Mouse (Mus musculus) hindbrain, embryonic 15.5 days (tissue): ENCODE data around the gene Zfp36l1. TPM values are rescaled to one million over a fixed set of nuclear protein-coding genes. Genes with fewer than 3 reads are reported as not detected.

Experiments
- ATAC-seq: fragments of 200-750 bp; cut with Nextera tagmentation; 2 replicates; pipeline ENCODE4 v1.8.0; 2017; ENCODE audit warnings: low read depth, moderate number of reproducible peaks, moderate TSS enrichment; ENCODE audit not compliant: low FRiP score
- H3K27ac ChIP-seq: fragments of 300-500 bp; sonication (generic); replicated peaks from 2 replicates; pipeline ENCODE4 v1.5.1; 2015; ENCODE audit warnings: mild to moderate bottlenecking, inconsistent platforms
- H3K27me3 ChIP-seq: fragments of 300-500 bp; sonication (generic); 2 replicates; pipeline ENCODE4 v1.6.1; 2015; ENCODE audit warnings: control low read depth, inconsistent platforms
- H3K36me3 ChIP-seq: fragments of 300-500 bp; sonication (generic); 2 replicates; pipeline ENCODE4 v1.6.1; 2015; ENCODE audit warnings: control low read depth, inconsistent platforms
- H3K4me1 ChIP-seq: fragments of 300-500 bp; sonication (generic); replicated peaks from 2 replicates; pipeline ENCODE4 v1.6.1; 2015; ENCODE audit warnings: control low read depth, inconsistent platforms
- H3K4me2 ChIP-seq: fragments of 300-500 bp; sonication (generic); 2 replicates; pipeline ENCODE4 v1.6.1; 2015; ENCODE audit warnings: moderate library complexity, mild to moderate bottlenecking, inconsistent platforms
- H3K4me3 ChIP-seq: fragments of 300-500 bp; sonication (generic); 2 replicates; pipeline ENCODE4 v1.5.1; 2015; ENCODE audit warnings: mild to moderate bottlenecking, inconsistent platforms
- H3K9ac ChIP-seq: fragments of 300-500 bp; sonication (generic); 2 replicates; pipeline ENCODE4 v1.6.1; 2015; ENCODE audit warnings: inconsistent platforms
- H3K9me3 ChIP-seq: fragments of 300-500 bp; sonication (generic); 2 replicates; pipeline ENCODE4 v1.6.1; 2016; ENCODE audit warnings: control low read depth, inconsistent platforms
- WGBS: fragments of 180-500 bp; shearing (Covaris S2); methylation state at CpG from one replicate; pipeline ENCODE4 v1.1.7; 2015; 5-methylcytosine and 5-hydroxymethylcytosine counted together
- polyA plus RNA-seq: library from polyadenylated mRNA; unstranded; fragments of >200 nt; fragmentation: Nextera tagmentation; extraction: Ambion mirVana; gene quantifications from 2 replicates; pipeline ENCODE4 v1.2.1, GENCODE M21; 2015

Gene Zfp36l1
- polyA plus RNA-seq, 1 experiment from 2014 or later: 55.4 TPM

- Histone ChIP-seq H3K4me2 (no peak overlapping the region), H3K36me3 (no peaks in the 10 kb centered on the region), H3K27ac (no peak overlapping the region), H3K9me3 (no peaks in the 10 kb centered on the region), H3K4me3 (no peak overlapping the region), H3K4me1 (no peaks in the 10 kb centered on the region; the same call in 1 of the 2 replicates), H3K27me3 (no peaks in the 10 kb centered on the region), H3K9ac (no peak overlapping the region)
- no peak for ATAC-seq
- 69% methylated on average over 2 of the region's 2 CpGs for WGBS
These were observed 31.4 kb downstream of the Zfp36l1 start for GRCm38 (mm10) chr12:80081440-80081839.

GRCm38 (mm10) chr12:80079937-80080336 is 32.9 kb downstream of the Zfp36l1 start:
- H3K4me2 ChIP-seq: no peak overlapping the region
- no peak overlapping the region for H3K27ac ChIP-seq

GRCm38 (mm10) chr12:80074331-80074730 is 38.5 kb downstream of the Zfp36l1 start:
- Histone ChIP-seq H3K4me2 (no peak overlapping the region), H3K27ac (no peak overlapping the region), H3K27me3 (no peaks in the 10 kb centered on the region), H3K4me1 (0 out of 2 replicates have a peak, but pooled peaks cover 3% of the 10 kb centered on the region), H3K4me3 (no peak overlapping the region), H3K9me3 (no peaks in the 10 kb centered on the region), H3K36me3 (no peaks in the 10 kb centered on the region), H3K9ac (no peak overlapping the region)
- no peak for ATAC-seq
- 83% methylated on average over 2 of the region's 2 CpGs for WGBS

More at GRCm38 (mm10) chr12:80079937-80080336, 32.9 kb downstream of the Zfp36l1 start:
- ATAC-seq: no peak
- Histone ChIP-seq H3K9ac (no peak overlapping the region), H3K4me1 (no peaks in the 10 kb centered on the region; the same call in 1 of the 2 replicates), H3K27me3 (no peaks in the 10 kb centered on the region), H3K9me3 (no peaks in the 10 kb centered on the region), H3K4me3 (no peak overlapping the region), H3K36me3 (no peaks in the 10 kb centered on the region)
- WGBS: 85% methylated on average over 4 of the region's 4 CpGs

DNA sequence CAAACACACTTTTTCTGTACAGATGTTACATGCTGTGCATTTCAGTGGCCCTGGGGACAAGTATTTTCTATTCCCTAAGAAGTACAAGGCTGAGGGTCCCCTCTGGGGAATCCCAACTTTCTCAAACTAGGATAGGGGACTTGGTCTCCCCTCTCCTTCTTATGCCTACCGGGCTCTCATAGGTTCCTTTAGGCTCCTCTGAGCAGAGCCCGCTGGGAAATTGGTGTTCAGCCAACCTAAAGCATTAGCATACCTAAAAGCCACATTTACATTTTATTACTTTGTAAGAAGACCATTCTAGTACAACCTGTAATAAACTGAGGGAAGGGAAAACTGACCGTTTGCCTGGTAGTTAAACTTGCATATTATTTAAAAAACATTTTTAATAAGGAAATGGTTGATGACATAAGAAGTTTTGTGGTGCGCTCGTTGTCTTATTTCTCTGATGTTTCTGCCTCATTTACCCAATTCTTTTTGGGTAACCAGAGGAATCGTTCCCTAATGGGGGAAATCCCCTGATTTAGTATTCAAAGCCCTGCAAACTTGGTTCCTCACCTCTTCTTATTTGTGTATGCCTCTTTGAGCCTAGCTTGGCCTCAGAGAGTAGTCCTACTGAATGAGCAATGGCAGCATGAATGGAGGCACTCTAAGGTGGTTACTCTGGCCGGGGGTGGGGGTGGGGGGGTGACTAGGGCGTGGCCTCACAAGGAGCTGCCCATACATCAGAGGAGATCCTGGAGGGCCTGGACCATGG is 42.1 kb downstream of the Zfp36l1 start:
- Histone ChIP-seq H3K9me3 (no peaks in the 10 kb centered on the region), H3K4me3 (no peak overlapping the region), H3K27ac (peak overlapping the region; percentile 25; the same call in 1 of the 2 replicates), H3K36me3 (no peaks in the 10 kb centered on the region), H3K4me2 (no peak overlapping the region), H3K4me1 (0 out of 2 replicates have a peak, but pooled peaks cover 3% of the 10 kb centered on the region), H3K27me3 (no peaks in the 10 kb centered on the region), H3K9ac (no peak overlapping the region)
- peak; percentile 63; the same call in 1 of the 2 replicates for ATAC-seq
- 27% methylated on average over 8 of the region's 8 CpGs for WGBS

DNA sequence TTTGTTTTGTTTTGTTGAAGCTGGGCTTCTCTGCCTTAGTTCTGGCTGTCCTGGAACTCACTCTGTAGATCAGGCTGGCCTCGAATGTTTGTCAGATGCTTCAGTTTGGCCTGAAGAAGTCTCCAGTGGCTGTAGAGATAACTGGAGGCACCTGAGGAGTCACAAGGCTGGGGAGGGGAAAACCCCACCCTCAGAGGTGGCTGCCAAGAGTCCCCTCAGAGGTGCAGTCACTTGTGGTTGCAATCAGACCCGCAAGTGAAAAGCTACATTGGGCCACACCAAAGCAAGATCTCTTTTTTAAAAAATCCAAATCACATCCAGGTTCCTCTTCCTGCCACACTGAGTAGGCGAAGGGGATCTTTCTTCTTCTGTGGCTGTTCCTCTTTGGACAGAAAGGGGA is 43.8 kb downstream of the Zfp36l1 start:
- no peaks in the 10 kb centered on the region for H3K9me3 ChIP-seq
- H3K4me3 ChIP-seq: no peak overlapping the region
- no peak overlapping the region for H3K4me2 ChIP-seq
- H3K4me1 ChIP-seq: peaks cover 15% of the 10 kb centered on the region
- H3K36me3 ChIP-seq: no peaks in the 10 kb centered on the region
- no peak for ATAC-seq
- H3K9ac ChIP-seq: no peak overlapping the region
- 90% methylated on average over 3 of the region's 3 CpGs for WGBS
- no peak overlapping the region for H3K27ac ChIP-seq
- H3K27me3 ChIP-seq: no peaks in the 10 kb centered on the region

DNA sequence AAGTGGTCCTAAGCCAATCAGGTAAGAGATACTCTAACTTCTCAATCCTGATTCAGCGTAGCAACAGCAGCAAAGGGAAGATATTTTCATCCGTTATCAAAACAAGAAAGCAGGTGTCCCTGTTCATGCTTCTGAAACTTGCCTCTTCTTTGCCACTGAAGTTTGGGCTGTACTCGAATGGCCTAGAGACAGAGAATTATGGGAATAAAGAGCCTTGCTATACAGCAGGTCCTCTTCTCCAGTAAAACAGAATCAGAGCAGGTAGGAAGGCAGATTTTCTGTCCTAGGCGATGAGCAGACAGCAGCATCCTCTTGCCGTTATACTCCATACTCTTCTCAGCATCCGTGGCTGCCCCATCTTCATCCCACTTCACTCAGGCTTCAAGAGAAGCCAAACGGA is 44.8 kb downstream of the Zfp36l1 start:
- H3K36me3 ChIP-seq: no peaks in the 10 kb centered on the region
- H3K9me3 ChIP-seq: no peaks in the 10 kb centered on the region
- WGBS: 77% methylated on average over 7 of the region's 7 CpGs

GRCm38 (mm10) chr12:80065049-80065448 is 47.8 kb downstream of the Zfp36l1 start:
- Histone ChIP-seq H3K4me3 (no peak overlapping the region), H3K4me1 (peaks cover 47% of the 10 kb centered on the region), H3K27ac (peak overlapping the region; percentile 80), H3K27me3 (no peaks in the 10 kb centered on the region), H3K9me3 (no peaks in the 10 kb centered on the region), H3K4me2 (no peak overlapping the region), H3K36me3 (no peaks in the 10 kb centered on the region), H3K9ac (no peak overlapping the region)
- 62% methylated on average over 8 of the region's 8 CpGs for WGBS
- ATAC-seq: no peak

More for the DNA sequence above, 44.8 kb downstream of the Zfp36l1 start:
- no peak overlapping the region for H3K4me3 ChIP-seq
- H3K4me1 ChIP-seq: peaks cover 25% of the 10 kb centered on the region
- no peak overlapping the region for H3K9ac ChIP-seq
- ATAC-seq: no peak
- H3K27ac ChIP-seq: no peak overlapping the region
- H3K27me3 ChIP-seq: no peaks in the 10 kb centered on the region
- H3K4me2 ChIP-seq: no peak overlapping the region

- no peaks in the 10 kb centered on the region for H3K36me3 ChIP-seq
- WGBS: 34% methylated on average over 4 of the region's 4 CpGs
- H3K9me3 ChIP-seq: no peaks in the 10 kb centered on the region
- H3K4me2 ChIP-seq: no peak overlapping the region
- H3K4me3 ChIP-seq: no peak overlapping the region
- no peak for ATAC-seq
- H3K4me1 ChIP-seq: peaks cover 44% of the 10 kb centered on the region
- H3K27ac ChIP-seq: peak overlapping the region; percentile 80
- H3K9ac ChIP-seq: no peak overlapping the region
- H3K27me3 ChIP-seq: no peaks in the 10 kb centered on the region
These were observed 48.5 kb downstream of the Zfp36l1 start for GRCm38 (mm10) chr12:80064306-80064705.

- H3K4me2 ChIP-seq: no peak overlapping the region
- H3K9me3 ChIP-seq: no peaks in the 10 kb centered on the region
- no peak overlapping the region for H3K4me3 ChIP-seq
- no peaks in the 10 kb centered on the region for H3K27me3 ChIP-seq
- ATAC-seq: no peak
- peaks cover 44% of the 10 kb centered on the region for H3K4me1 ChIP-seq
- H3K9ac ChIP-seq: no peak overlapping the region
- 16% methylated on average over 7 of the region's 7 CpGs for WGBS
- H3K27ac ChIP-seq: peak overlapping the region; percentile 80
- H3K36me3 ChIP-seq: no peaks in the 10 kb centered on the region
These were observed 49.2 kb downstream of the Zfp36l1 start for GRCm38 (mm10) chr12:80063402-80064150.

GRCm38 (mm10) chr12:80062410-80063401 is 50.1 kb downstream of the Zfp36l1 start:
- Histone ChIP-seq H3K4me2 (peak overlapping the region; percentile 18), H3K27ac (peak overlapping the region; percentile 80), H3K27me3 (no peaks in the 10 kb centered on the region), H3K36me3 (no peaks in the 10 kb centered on the region), H3K4me1 (peaks cover 44% of the 10 kb centered on the region), H3K4me3 (no peak overlapping the region), H3K9me3 (no peaks in the 10 kb centered on the region), H3K9ac (no peak overlapping the region)
- 1% methylated on average over 6 of the region's 6 CpGs for WGBS
- peak; percentile 96 for ATAC-seq

GRCm38 (mm10) chr12:80061810-80062209 is 51.0 kb downstream of the Zfp36l1 start:
- H3K36me3 ChIP-seq: no peaks in the 10 kb centered on the region
- WGBS: 14% methylated on average over 5 of the region's 5 CpGs
- peak overlapping the region; percentile 18 for H3K4me2 ChIP-seq
- no peak overlapping the region for H3K9ac ChIP-seq
- H3K9me3 ChIP-seq: no peaks in the 10 kb centered on the region
- H3K27ac ChIP-seq: peak overlapping the region; percentile 80
- peaks cover 44% of the 10 kb centered on the region for H3K4me1 ChIP-seq
- H3K27me3 ChIP-seq: no peaks in the 10 kb centered on the region
- ATAC-seq: no peak
- H3K4me3 ChIP-seq: no peak overlapping the region
